Mouse (Mus musculus): ENCODE measurements at regions not wholly inside any gene's neighbourhood (a gene's known extent, or its start where the extent isn't known, plus 50 kb on each side); places are given as distances from the start of the nearest gene placed in this dataset.

DNA sequence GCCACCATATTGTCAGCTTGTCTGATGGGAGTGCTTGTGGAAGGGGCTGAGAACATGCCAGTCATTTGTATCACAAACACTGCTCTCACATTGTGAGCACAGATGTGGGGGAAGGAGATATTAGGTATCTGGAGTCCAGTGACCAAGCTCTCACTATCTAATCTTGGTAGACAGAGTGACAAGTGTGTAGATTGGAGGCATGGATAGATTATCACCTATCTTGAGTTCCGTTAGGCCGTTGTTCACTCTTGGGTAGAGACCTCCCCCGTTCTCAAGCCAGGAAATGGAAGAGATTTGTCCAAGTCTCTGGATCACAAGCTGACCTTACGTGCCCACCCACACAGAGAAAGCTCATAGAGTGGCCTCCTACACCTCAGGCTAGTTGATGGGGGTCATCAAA is 99.1 kb upstream of the Id2 start:
- WGBS: 95% methylated on average over 4 of the region's 4 CpGs
- DNase-seq (ENCODE audit: low read depth, low spot score): no peak

DNA sequence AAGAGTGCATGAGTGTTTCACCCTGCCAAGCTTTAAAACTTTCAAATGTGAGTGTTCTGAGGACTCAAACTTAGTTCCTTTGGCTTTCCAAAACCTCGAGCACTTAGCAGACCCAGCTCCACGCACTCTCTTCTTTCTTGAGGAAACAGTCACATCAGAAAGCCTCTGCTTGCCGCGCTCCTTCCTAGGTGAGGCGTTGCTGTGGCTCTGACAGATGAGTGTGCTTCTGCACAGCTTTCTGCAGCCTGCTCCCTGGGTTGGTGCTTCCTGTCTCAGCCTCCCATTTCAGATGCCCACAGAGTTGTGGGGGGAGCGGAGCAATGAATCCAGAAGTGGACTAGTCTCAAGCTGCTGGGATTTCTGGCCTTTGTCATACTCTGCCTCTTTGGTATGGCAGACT is 95.3 kb upstream of the Id2 start:
- DNase-seq (ENCODE audit: low read depth, low spot score): no peak
- WGBS: 95% methylated on average over 6 of the region's 6 CpGs

DNA sequence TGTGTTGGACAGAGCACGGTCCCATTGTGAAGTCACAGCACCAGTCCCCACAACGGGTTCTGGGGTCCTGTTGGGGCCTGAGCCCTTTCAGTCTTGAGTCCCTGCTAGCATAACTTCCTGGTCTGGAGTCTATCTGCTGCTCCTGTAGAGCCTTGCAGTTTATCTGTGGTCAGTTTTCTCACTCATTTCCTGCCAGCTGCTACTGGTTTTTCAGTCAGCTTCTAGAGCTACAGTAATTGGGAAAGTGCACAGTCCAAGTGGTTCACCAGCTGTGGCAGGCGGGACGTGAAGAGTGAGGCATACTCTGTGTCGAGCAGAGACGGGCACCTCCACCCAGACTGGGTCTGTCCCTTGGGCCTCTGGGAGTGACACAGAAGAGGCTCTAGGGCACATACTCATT is 93.4 kb upstream of the Id2 start:
- DNase-seq (ENCODE audit: low read depth, low spot score): no peak
- WGBS: 18% methylated on average over 6 of the region's 6 CpGs

DNA sequence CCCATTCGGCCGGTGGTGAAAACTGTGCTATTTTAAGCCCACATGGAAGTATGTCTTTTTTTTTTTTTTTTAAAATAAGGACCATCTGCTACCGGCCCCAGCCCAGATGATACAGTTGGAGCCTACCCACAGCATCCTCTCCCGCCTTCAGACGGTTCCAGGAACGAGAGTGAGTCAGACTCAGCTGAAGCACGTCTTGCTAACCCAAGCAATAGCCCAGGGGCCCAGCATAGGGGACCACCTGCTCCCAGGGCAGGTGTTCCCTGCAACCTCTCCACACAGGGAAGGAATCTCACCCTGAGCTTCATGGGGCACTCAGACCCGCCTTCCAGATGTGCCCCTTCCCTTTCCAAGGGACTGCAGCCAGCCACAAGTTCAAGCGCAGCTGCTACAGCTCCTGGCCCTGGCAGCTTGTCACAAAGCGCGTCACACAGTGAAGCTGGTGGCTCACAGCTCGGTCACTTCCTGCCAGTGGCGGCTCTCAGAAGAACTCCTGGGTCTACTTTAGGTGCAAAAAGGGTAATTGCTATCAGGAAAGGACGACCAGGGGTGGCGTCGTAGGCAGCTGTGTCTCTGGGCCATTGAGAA is 92.3 kb upstream of the Id2 start:
- DNase-seq (ENCODE audit: low read depth, low spot score): no peak
- WGBS: 53% methylated on average over 16 of the region's 16 CpGs

DNA sequence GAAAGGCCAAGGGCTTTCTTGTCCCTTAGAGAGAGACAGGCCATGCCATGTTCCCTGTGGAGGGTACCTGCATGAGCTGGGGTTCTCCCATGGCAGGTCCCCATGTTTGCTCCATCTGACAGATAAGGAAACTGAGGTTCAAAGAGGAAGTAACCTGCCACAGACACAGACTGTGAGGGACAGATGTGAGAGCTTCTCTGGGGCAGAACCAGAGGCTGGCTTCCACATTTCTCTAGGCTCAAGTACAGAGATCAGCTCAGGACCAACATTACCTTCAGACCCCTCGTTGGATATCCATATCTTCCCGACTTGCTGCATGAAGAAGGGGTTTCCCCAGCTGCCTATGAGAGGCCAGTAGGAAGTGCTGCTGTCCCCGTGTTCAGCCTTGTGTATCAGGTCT is 91.6 kb upstream of the Id2 start:
- no peak for DNase-seq (ENCODE audit: low read depth, low spot score)
- WGBS: 69% methylated on average over 3 of the region's 3 CpGs

DNA sequence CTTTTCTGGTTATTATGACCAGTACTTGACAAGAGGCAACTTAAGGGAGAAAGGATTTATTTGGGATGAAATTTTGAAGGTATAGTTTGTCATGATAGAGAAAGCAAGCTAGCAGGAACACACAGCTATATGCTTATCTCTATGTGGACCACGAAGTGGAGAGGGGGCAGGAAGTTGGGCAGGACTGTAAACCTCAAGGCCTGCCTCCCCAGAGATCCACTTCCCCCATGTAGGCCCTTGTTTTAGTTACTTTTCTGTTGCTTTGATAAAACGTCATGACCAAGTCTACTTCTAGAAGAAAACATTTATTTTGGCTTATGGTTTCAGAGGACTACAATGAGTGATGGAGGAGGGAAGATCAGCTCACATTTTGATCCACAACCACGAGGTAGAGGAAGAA is 90.3 kb upstream of the Id2 start:
- 73% methylated on average over 3 of the region's 3 CpGs for WGBS
- no peak for DNase-seq (ENCODE audit: low read depth, low spot score)

DNA sequence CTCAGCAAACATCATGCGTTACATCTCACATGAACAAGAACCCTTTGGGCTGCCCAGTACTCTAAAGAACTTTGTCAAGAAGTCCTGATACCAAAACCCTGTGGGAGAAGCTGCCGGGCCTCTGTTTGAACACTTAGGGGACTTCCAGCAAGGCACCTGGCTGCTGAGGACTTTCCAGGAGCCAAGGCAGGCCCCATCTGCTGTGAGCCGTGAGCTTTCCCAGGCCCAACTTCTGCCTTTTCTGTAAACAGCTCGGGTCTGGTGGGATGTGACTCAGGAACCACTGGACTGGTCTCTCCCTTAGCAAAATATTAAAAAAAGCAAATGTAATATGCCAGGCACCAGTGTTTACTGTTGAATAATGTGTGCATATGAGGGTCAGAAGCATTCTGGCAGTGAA is 85.7 kb upstream of the Id2 start:
- WGBS: 80% methylated on average over 4 of the region's 4 CpGs
- no peak for DNase-seq (ENCODE audit: low read depth, low spot score)

DNA sequence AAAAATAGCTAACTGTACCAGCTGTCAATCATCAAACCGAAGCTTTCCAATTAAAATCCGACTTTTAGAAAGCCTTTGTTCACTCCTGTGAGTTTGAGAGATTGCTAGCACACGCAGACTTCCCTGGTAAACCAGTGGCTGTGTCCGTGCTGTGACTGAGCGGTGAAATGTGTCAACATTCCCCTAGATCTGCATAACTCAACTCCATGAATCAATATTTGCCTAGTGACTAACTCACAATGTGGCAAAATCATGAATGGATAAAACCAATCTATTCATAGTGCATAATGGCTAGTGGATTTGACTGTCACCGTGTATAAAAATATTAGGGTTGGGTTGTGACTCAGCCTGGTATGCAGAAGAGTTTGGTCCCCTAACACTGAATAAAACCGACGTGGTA is 84.4 kb upstream of the Id2 start:
- no peak for DNase-seq (ENCODE audit: low read depth, low spot score)
- 43% methylated on average over 8 of the region's 8 CpGs for WGBS

DNA sequence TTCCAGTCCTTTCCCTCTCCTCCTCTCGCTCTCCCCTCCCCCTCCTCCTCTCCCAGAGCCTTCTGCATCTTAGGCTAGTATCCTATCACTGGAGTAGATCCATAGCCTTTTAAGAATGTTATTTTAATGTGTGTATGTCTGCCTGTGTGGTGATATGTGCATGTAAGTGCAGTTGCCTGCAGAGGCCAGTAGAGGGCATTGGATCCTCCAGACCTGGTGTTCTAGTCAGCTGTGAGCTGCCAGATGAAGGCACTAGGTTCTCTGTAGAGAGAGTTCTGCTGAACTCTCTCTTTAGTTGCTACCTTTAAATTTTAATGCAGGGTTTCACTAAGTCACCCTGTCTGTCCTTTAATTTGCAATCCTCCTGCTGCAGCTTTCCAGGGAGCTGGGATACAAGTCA is 83.9 kb upstream of the Id2 start:
- WGBS: 92% methylated on average over 1 of the region's 1 CpGs
- DNase-seq (ENCODE audit: low read depth, low spot score): no peak

DNA sequence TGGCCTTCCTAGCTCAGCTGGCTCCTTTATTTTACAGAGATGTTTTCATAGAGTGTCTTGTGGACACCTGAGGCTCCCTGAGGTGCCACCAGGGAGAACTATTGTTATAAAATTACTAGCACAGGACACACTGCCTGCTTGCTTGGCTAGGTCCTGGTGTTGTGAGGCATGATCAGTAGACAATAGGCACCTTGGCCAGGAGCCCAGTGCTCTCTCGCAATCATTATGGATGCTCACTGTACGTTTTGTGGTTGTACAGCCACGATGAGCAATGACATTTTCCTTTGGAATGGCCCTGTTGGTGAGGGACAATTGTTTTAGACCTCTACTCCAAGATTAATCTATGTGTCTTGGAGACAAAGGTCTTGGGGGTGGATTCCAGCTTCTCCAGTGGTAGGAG is 83.3 kb upstream of the Id2 start:
- 34% methylated on average over 3 of the region's 3 CpGs for WGBS
- no peak for DNase-seq (ENCODE audit: low read depth, low spot score)

DNA sequence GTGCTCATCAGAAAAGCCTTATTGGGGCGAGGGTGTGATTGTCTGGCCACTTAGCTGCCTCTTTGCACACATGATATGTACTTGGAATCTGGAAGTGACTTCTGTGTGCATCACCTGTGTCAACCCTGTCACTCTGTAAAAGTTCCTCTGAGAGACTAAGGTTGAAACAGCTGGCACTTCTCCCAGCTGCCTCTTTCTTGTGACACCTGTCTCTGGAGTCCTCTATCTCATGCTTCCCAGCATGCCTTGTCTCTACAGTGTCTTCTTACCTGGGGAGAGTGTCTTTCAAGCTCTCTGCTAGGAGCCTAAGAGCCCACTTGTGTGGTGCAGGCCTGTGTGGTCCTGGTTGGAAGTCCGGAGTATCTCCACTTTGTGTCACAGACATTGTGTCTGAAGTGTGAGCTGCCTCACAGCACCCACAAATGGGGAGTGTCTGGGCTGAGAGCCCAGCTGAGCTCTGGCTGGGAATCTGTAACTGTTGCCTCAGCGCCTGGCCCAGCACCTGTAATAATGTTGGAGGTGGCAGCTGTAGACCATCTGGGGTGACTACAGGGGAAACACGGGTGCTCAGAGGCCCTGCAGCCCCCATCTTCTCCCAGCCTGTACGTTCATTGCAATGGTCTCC is 81.7 kb upstream of the Id2 start:
- 30% methylated on average over 5 of the region's 5 CpGs for WGBS
- DNase-seq (ENCODE audit: low read depth, low spot score): no peak

DNA sequence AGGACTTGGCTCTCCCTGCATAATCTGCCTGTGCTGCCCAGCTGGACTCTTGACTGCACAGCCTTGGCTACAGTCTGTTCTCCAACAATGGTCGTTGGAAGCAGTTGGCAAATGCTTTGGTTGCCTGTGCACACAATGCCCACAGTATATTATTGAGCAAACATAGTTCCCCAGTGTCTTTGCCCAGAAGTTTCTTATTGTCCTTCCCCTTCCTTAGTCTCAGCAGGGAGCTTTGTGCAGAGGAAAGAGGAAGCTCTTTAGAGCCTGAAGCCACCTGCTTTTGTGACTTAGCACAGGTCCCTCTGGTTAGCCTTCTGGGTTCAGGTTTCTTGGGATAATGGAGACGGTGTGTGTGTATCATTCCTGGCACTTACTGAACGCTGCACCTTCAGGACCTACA is 80.9 kb upstream of the Id2 start:
- WGBS: 31% methylated on average over 3 of the region's 3 CpGs
- no peak for DNase-seq (ENCODE audit: low read depth, low spot score)

DNA sequence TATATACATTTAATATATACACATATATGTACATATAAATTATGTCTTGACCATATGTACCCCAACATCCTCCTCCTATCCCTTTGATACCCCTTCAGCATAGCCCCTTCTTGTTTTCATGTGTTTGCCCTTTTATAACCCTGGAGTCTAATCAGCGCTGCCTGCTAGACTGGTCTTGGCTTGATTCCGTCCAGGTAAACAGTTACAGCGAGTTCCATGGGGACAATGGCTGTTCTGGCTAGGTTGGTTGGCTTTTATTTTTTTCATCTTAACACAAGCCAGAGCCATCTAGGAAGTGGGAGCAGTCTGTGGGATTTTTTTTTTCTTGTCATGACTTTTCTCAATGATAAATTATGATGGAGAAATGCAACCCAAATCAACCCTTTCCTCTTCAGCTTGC is 79.6 kb upstream of the Id2 start:
- no peak for DNase-seq (ENCODE audit: low read depth, low spot score)
- WGBS: 31% methylated on average over 3 of the region's 3 CpGs

DNA sequence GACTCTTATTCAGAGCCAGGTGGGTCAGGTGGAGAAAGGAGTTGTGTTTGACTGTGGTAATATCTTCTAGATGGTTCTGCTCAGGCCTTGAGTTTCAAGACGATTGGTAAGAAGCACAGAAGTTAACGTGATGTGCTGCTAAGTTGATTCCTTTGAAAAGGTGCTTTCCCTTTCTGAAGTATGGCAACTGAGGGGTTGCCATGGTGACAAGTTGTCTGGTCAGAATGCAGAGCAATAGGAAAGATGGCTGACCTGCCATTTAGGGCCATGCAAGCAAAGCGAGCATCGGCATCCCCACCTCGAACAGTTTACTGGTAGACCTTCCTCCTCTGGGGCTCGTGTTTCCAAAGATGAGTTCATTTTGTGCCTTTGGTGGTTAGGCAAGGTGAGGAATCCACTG is 76.1 kb upstream of the Id2 start:
- 89% methylated on average over 6 of the region's 6 CpGs for WGBS

DNA sequence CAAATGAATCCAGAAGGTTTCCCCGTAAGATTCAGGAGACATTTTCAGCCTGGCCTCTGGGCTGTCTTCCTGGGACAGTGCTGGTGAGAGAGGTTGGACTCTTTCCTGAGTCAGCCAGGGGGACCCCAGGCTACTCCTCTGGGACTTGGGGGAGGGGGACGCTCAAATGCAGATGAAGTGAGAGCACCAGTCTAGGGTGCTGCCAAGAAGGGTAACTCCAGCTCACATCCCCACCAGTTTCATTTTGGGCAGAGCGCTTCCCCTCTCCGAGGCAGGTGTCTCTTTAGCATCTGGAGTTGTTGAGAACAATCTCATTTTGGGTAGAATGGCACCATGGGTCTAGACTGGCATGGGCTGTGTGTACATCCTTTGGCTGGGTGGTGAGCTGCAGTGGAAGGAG is 75.5 kb upstream of the Id2 start:
- WGBS: 92% methylated on average over 4 of the region's 4 CpGs
- no peak for DNase-seq (ENCODE audit: low read depth, low spot score)

More for the DNA sequence above, 76.1 kb upstream of the Id2 start:
- no peak for DNase-seq (ENCODE audit: low read depth, low spot score)

DNA sequence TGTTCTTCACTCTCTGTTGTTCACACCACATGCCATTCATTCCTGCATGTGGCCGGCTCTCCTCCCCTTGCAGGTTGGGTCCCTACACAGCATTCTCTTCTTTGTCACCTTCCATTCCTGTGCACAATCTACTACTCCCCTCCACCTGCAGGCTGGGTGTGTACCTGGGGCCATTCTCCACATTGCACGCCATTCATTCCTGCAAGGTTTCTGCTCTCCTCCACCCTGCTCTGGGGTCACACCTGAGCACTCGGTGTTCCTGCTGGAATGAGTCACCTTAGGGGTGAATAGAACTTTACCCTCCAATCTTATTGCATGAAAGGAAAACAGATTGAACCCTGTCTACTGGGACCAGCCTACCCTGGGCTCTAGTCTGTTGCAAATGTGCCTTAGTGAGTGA is 72.7 kb upstream of the Id2 start:
- WGBS: 43% methylated on average over 3 of the region's 3 CpGs

DNA sequence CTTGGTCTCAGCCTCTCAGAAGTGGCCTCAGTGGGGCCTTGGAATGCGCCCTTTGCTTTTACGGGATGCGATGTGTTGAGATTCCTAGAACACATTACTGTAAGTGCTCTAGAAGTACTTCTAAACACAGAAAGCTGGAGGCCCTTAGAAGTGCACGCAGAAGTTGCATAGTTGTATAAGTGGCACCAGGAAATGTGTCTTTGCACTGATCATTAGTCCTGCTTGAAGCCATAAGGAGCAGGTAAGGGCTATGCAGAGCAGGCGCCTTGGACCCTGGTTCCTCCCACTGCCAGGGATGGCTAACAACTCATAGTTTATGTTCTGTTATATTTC is 71.2 kb upstream of the Id2 start:
- DNase-seq (ENCODE audit: low read depth, low spot score): no peak
- WGBS: 74% methylated on average over 5 of the region's 5 CpGs

More for the DNA sequence above, 72.7 kb upstream of the Id2 start:
- DNase-seq (ENCODE audit: low read depth, low spot score): no peak

DNA sequence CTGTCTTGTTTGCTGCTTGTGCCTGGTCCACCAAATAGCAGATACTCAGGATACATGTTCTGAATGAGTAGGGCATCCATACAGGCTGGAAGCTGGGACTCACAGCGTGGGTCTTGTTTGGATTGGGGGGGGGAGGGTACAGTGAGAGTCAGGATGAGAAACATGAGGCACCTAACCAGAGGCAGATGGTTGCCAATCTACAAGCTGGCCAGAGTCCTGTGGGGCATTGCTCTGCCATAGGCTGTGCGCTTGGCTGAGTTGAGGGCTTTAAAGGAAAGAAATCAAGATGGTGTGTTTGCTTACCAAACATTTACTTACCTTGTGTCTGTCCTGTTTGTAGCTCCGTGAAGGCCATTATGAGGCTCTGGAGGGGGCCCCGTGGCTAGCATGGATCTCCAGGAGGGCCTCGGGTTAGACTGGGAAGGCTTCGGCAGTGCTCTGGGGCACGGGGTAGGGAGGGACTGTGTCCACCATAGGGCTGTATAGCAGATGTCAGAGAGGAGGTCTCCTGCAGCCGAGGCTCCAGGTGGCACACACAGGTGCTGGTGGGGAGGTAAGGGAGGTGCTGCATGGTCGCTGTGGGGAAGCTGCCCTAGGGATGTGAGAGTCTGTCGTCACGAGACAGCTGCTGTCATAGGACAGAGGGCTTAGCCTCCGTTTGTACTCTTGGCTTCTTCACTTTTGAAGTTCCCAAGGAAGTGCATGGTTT is 70.7 kb upstream of the Id2 start:
- 50% methylated on average over 12 of the region's 12 CpGs for WGBS
- no peak for DNase-seq (ENCODE audit: low read depth, low spot score)

DNA sequence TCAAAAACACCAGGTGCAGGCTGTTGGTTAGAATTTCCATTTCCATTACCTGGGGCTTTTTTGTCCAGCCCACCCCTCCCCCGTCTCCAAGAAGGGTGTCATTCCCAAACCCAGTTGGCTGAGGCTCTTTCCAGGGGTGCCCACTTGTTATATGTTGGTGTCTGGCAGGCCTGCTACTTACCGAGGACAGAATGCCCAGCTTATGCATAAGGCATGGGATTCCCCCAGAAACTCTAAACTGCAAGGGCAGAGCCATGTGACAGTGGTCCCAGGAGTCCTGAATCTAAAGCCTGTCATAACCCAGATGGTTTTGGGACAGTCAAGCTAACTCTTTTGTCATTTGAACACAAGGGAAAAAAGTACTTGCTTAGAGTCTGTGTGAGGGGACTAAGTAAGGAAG is 69.6 kb upstream of the Id2 start:
- WGBS: 85% methylated on average over 2 of the region's 2 CpGs

DNA sequence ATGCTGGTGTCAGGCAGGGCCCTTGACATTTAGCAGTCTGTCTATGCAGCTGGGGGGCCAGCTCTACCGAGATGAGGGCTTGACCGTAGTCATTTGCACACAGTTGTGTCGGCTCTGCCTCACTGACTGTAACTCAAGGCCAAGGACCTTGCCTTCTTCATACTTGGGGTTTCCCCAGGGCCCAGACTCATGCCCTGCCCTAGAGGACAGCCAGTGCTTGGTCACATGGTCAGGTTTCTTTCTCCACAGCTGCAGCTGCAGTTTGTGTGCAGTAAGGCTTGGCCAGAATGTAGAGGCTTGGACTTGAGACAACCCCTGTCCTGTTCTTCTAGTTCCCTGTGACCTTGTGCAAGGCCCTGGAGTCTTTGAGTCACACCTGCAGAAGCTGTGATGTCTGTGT is 68.7 kb upstream of the Id2 start:
- whole genome bisulfite sequencing: 22% methylated on average over 3 of the region's 3 CpGs
- DNase-seq (ENCODE audit: low read depth, low spot score): no peak

More for the DNA sequence above, 69.6 kb upstream of the Id2 start:
- no peak for DNase-seq (ENCODE audit: low read depth, low spot score)

DNA sequence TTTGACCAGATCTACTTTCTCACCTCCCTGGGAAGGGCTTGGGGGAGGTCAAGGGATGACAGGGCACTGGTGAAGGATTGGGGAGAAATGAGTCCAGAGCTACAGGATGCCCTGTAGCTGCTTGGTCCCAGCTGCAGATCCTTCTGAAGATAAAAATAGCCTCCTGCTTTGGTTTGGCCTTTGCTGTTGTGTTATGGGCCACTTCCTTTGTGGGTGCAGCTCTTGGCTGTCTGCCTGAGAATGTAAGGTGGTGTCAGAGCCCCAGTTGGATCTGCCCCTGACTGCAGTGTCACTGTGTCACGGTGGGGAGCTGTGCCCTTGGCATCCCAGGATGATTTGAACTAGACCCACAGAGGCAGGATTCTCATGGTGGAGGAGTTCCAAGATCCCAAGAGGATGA is 67.8 kb upstream of the Id2 start:
- DNase-seq (ENCODE audit: low read depth, low spot score): no peak
- 20% methylated on average over 1 of the region's 1 CpGs for WGBS

DNA sequence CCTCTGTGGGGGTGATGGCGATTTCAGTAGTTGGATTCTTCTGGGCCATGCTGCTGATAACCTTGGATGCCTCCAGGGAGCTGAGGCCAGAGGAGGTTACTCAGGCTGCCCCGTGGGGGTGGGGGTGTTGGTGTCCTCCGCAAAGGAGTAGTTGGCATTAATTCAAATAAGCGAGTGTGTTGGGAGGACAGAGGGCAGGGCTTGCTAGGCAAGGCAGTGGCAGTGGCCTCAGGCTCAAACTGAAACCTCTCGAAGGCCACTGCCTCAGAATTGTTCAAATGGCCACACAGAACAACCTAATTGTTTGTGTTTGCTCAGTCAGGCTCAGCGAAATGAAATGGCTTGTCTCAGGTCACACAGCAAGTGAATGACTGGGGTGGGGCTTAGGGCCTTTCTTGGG is 66.6 kb upstream of the Id2 start:
- DNase-seq (ENCODE audit: low read depth, low spot score): no peak
- WGBS: 30% methylated on average over 6 of the region's 6 CpGs
